Mouse (Mus musculus): ENCODE measurements around the gene Ap2a1. TPM values are rescaled to one million over a fixed set of nuclear protein-coding genes. Genes with fewer than 3 reads are reported as not detected.

The Ap2a1 gene
- polyA plus RNA-seq, 1 experiment: 107 TPM

- no peak overlapping the region for H3K4me3 ChIP-seq (ENCODE audit: low read depth, low read length)
- no peak overlapping the region for H3K27ac ChIP-seq (ENCODE audit: insufficient read depth, low read length)
- H3K9ac ChIP-seq (ENCODE audit: low read depth, poor library complexity, severe bottlenecking): no peak overlapping the region
These were observed 64.4 kb downstream of the Ap2a1 start for GRCm38 (mm10) chr7:44864595-44865542.

DNA sequence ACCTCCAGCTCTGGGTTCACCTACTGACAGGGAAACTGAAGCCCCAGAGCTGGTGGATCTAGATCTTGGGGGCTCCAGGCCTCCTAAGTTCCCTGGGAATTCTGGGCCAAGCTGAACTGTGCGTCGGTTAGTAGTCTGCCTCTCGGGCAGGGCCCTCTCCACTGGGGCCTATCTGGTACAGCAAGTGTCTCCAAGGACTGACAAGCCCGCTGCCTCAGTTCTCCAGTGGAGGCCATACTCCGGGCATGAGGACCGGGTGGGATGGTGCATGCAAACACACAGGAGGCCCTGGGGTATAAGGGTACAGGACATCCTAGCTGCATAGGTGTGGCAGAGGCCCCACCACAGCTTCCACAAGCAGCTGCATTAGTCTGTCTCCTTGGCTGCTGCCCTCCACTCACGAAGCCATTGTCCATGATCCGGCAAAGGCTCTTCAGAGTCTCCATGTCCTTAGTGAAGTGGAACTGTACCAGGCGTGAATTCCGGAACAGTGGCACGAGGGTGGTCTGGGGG lies 65.3 kb downstream of the Ap2a1 start:
- Histone ChIP-seq H3K27ac (ENCODE audit: insufficient read depth, low read length) (no peak overlapping the region), H3K9ac (ENCODE audit: low read depth, poor library complexity, severe bottlenecking) (no peak overlapping the region), H3K4me1 (ENCODE audit: control insufficient read depth, insufficient read depth, low read length) (peaks cover 2% of the 10 kb centered on the region), H3K9me3 (replicated peaks; ENCODE audit: control insufficient read depth, insufficient read depth, low read length, poor library complexity, severe bottlenecking) (no peaks in the 10 kb centered on the region), H3K27me3 (ENCODE audit: control insufficient read depth, insufficient read depth, low read length, poor library complexity, severe bottlenecking) (no peaks in the 10 kb centered on the region), H3K4me3 (ENCODE audit: low read depth, low read length) (no peak overlapping the region), H3K36me3 (ENCODE audit: control insufficient read depth, insufficient read depth, low read length, poor library complexity, severe bottlenecking) (peaks cover 11% of the 10 kb centered on the region; the same call in 1 of the 2 replicates)
- TF ChIP-seq EP300 (IDR thresholded peaks at IDR 0.05; ENCODE audit: insufficient read depth, low read depth, low read length) (no peak), CTCF (IDR thresholded peaks at IDR 0.05; ENCODE audit: low read depth, low read length) (no peak), POLR2A (IDR thresholded peaks at IDR 0.05; ENCODE audit: insufficient read depth, low read length) (no peak)

More at GRCm38 (mm10) chr7:44864595-44865542, 64.4 kb downstream of the Ap2a1 start:
- no peak for TF ChIP-seq POLR2A (IDR thresholded peaks at IDR 0.05; ENCODE audit: insufficient read depth, low read length)
- TF ChIP-seq EP300 (IDR thresholded peaks at IDR 0.05; ENCODE audit: insufficient read depth, low read depth, low read length): no peak
- no peak for TF ChIP-seq CTCF (IDR thresholded peaks at IDR 0.05; ENCODE audit: low read depth, low read length)
- H3K36me3 ChIP-seq (ENCODE audit: control insufficient read depth, insufficient read depth, low read length, poor library complexity, severe bottlenecking): peaks cover 11% of the 10 kb centered on the region; the same call in 1 of the 2 replicates
- H3K9me3 ChIP-seq (replicated peaks; ENCODE audit: control insufficient read depth, insufficient read depth, low read length, poor library complexity, severe bottlenecking): no peaks in the 10 kb centered on the region
- H3K27me3 ChIP-seq (ENCODE audit: control insufficient read depth, insufficient read depth, low read length, poor library complexity, severe bottlenecking): no peaks in the 10 kb centered on the region
- H3K4me1 ChIP-seq (ENCODE audit: control insufficient read depth, insufficient read depth, low read length): peaks cover 2% of the 10 kb centered on the region

DNA sequence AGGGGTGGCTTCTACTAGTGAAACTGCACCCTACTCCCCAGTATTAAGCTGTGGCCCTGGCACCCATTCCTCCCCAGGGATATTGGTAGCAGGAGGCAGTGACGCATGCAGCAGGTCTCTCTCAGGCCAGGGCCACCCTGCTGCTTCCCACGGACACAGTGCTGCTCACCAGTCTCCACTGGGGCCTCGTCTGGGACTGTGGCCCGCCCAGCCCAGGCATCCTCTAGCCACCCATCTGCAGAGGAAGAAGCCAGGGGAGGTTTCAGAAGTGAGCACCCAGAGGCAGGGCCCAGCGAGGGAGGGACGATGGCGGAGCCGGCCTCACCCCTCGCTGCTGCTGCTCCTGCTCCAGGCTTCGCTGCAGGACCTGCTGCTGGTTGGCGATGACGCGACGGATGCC lies 66.1 kb downstream of the Ap2a1 start:
- Histone ChIP-seq H3K4me3 (ENCODE audit: low read depth, low read length) (no peak overlapping the region), H3K9me3 (replicated peaks; ENCODE audit: control insufficient read depth, insufficient read depth, low read length, poor library complexity, severe bottlenecking) (no peaks in the 10 kb centered on the region), H3K9ac (ENCODE audit: low read depth, poor library complexity, severe bottlenecking) (no peak overlapping the region), H3K27ac (ENCODE audit: insufficient read depth, low read length) (no peak overlapping the region), H3K27me3 (ENCODE audit: control insufficient read depth, insufficient read depth, low read length, poor library complexity, severe bottlenecking) (no peaks in the 10 kb centered on the region), H3K36me3 (ENCODE audit: control insufficient read depth, insufficient read depth, low read length, poor library complexity, severe bottlenecking) (peaks cover 11% of the 10 kb centered on the region; the same call in 1 of the 2 replicates), H3K4me1 (ENCODE audit: control insufficient read depth, insufficient read depth, low read length) (peaks cover 2% of the 10 kb centered on the region)
- TF ChIP-seq EP300 (IDR thresholded peaks at IDR 0.05; ENCODE audit: insufficient read depth, low read depth, low read length) (no peak), POLR2A (IDR thresholded peaks at IDR 0.05; ENCODE audit: insufficient read depth, low read length) (no peak), CTCF (IDR thresholded peaks at IDR 0.05; ENCODE audit: low read depth, low read length) (no peak)

- no peak for TF ChIP-seq POLR2A (IDR thresholded peaks at IDR 0.05; ENCODE audit: insufficient read depth, low read length)
- TF ChIP-seq CTCF (IDR thresholded peaks at IDR 0.05; ENCODE audit: low read depth, low read length): no peak
- no peak for TF ChIP-seq EP300 (IDR thresholded peaks at IDR 0.05; ENCODE audit: insufficient read depth, low read depth, low read length)
- no peak overlapping the region for H3K27ac ChIP-seq (ENCODE audit: insufficient read depth, low read length)
- no peak overlapping the region for H3K9ac ChIP-seq (ENCODE audit: low read depth, poor library complexity, severe bottlenecking)
- no peaks in the 10 kb centered on the region for H3K27me3 ChIP-seq (ENCODE audit: control insufficient read depth, insufficient read depth, low read length, poor library complexity, severe bottlenecking)
- peaks cover 11% of the 10 kb centered on the region; the same call in 1 of the 2 replicates for H3K36me3 ChIP-seq (ENCODE audit: control insufficient read depth, insufficient read depth, low read length, poor library complexity, severe bottlenecking)
- H3K4me1 ChIP-seq (ENCODE audit: control insufficient read depth, insufficient read depth, low read length): peaks cover 1% of the 10 kb centered on the region
- no peaks in the 10 kb centered on the region for H3K9me3 ChIP-seq (replicated peaks; ENCODE audit: control insufficient read depth, insufficient read depth, low read length, poor library complexity, severe bottlenecking)
- no peak overlapping the region for H3K4me3 ChIP-seq (ENCODE audit: low read depth, low read length)
These were observed 66.9 kb downstream of the Ap2a1 start for GRCm38 (mm10) chr7:44862434-44862833.

- no peak overlapping the region for H3K27ac ChIP-seq (ENCODE audit: insufficient read depth, low read length)
- H3K4me3 ChIP-seq (ENCODE audit: low read depth, low read length): no peak overlapping the region
- no peaks in the 10 kb centered on the region for H3K27me3 ChIP-seq (ENCODE audit: control insufficient read depth, insufficient read depth, low read length, poor library complexity, severe bottlenecking)
- no peaks in the 10 kb centered on the region for H3K9me3 ChIP-seq (replicated peaks; ENCODE audit: control insufficient read depth, insufficient read depth, low read length, poor library complexity, severe bottlenecking)
- TF ChIP-seq EP300 (IDR thresholded peaks at IDR 0.05; ENCODE audit: insufficient read depth, low read depth, low read length) (no peak), CTCF (IDR thresholded peaks at IDR 0.05; ENCODE audit: low read depth, low read length) (no peak), POLR2A (IDR thresholded peaks at IDR 0.05; ENCODE audit: insufficient read depth, low read length) (no peak)
- H3K4me1 ChIP-seq (ENCODE audit: control insufficient read depth, insufficient read depth, low read length): no peaks in the 10 kb centered on the region
- H3K9ac ChIP-seq (ENCODE audit: low read depth, poor library complexity, severe bottlenecking): no peak overlapping the region
- H3K36me3 ChIP-seq (ENCODE audit: control insufficient read depth, insufficient read depth, low read length, poor library complexity, severe bottlenecking): peaks cover 11% of the 10 kb centered on the region; the same call in 1 of the 2 replicates
These were observed 67.9 kb downstream of the Ap2a1 start for GRCm38 (mm10) chr7:44861429-44861816.
